Mouse (Mus musculus) MEL (cell line): ENCODE data around the gene Fbp1. TPM values are rescaled to one million over a fixed set of nuclear protein-coding genes. Genes with fewer than 3 reads are reported as not detected.

ENCODE experiments used
- DNase-seq: peaks from one replicate; pipeline ENCODE4 v3.0.0; 2011; ENCODE audit warnings: low read depth, low spot score
- H3K27ac ChIP-seq: 2 replicates; pipeline ENCODE4 v1.5.1; 2012; ENCODE audit warnings: low read depth, mild to moderate bottlenecking, control low read depth, low read length, moderate library complexity; ENCODE audit not compliant: control insufficient read depth
- H3K27me3 ChIP-seq, 2 experiments: fragments of 150-350 bp in 1 of 2; sonication (generic) in 1 of 2; 2 replicates each; pipeline ENCODE4 v1.6.1; 2012; ENCODE audit warnings: low read length in 2 of 2, mild to moderate bottlenecking in 2 of 2, improper control_type of control experiment in 1 of 2, moderate library complexity in 1 of 2; ENCODE audit not compliant: insufficient read depth in 2 of 2, control insufficient read depth in 1 of 2
- H3K36me3 ChIP-seq, 2 experiments: 2 replicates each; pipeline ENCODE4 v1.6.1; 2012 to 2014; ENCODE audit warnings: low read length in 2 of 2, improper control_type of control experiment in 1 of 2, inconsistent platforms in 1 of 2, mild to moderate bottlenecking in 1 of 2; ENCODE audit not compliant: insufficient read depth in 2 of 2, control insufficient read depth in 1 of 2
- H3K4me1 ChIP-seq, 2 experiments: fragments of 150-350 bp in 1 of 2; sonication (generic) in 1 of 2; 2 replicates each; pipeline ENCODE4 v1.6.1; 2012; ENCODE audit warnings: low read length in 2 of 2, improper control_type of control experiment in 1 of 2, mild to moderate bottlenecking in 1 of 2; ENCODE audit not compliant: insufficient read depth in 2 of 2, control insufficient read depth in 1 of 2
- H3K4me3 ChIP-seq, 2 experiments: fragments of 150-350 bp in 1 of 2; sonication (generic) in 1 of 2; 2 replicates each; pipeline ENCODE4 v1.5.1; 2012; ENCODE audit warnings: low read depth in 2 of 2, low read length in 2 of 2, mild to moderate bottlenecking in 2 of 2, moderate library complexity in 2 of 2, control low read depth in 1 of 2, improper control_type of control experiment in 1 of 2; ENCODE audit not compliant: control insufficient read depth in 1 of 2, insufficient read depth in 1 of 2
- H3K79me2 ChIP-seq: 2 replicates; pipeline ENCODE4 v1.6.1; 2012; ENCODE audit warnings: mild to moderate bottlenecking, low read length, moderate library complexity; ENCODE audit not compliant: control insufficient read depth, poor library complexity, insufficient read depth
- H3K9ac ChIP-seq: 2 replicates; pipeline ENCODE4 v1.6.1; 2012; ENCODE audit warnings: low read depth, mild to moderate bottlenecking, control low read depth, low read length, moderate library complexity; ENCODE audit not compliant: control insufficient read depth, poor library complexity, severe bottlenecking
- H3K9me3 ChIP-seq: fragments of 150-350 bp; sonication (generic); replicated peaks from 2 replicates; pipeline ENCODE4 v1.6.1; 2012; ENCODE audit warnings: mild to moderate bottlenecking, low read length, improper control_type of control experiment, moderate library complexity; ENCODE audit not compliant: insufficient read depth
- BHLHE40 ChIP-seq: IDR thresholded peaks from 2 replicates; pipeline ENCODE4 v1.6.1; 2012; ENCODE audit warnings: low read depth, mild to moderate bottlenecking, inconsistent platforms, low read length, improper control_type of control experiment, borderline replicate concordance
- CHD2 ChIP-seq: IDR thresholded peaks from 2 replicates; pipeline ENCODE4 v1.6.1; 2011; ENCODE audit warnings: low read length, improper control_type of control experiment
- EP300 ChIP-seq, 2 experiments: IDR thresholded peaks; 2 replicates each; pipeline ENCODE4 v1.6.1; 2011; ENCODE audit warnings: improper control_type of control experiment in 2 of 2, low read length in 2 of 2, low read depth in 1 of 2, mild to moderate bottlenecking in 1 of 2
- GABPA ChIP-seq: IDR thresholded peaks from 2 replicates; pipeline ENCODE4 v1.6.1; 2012; ENCODE audit warnings: low read depth, mild to moderate bottlenecking, inconsistent platforms, low read length, improper control_type of control experiment, moderate library complexity
- HCFC1 ChIP-seq: IDR thresholded peaks from 2 replicates; pipeline ENCODE4 v1.6.1; 2012; ENCODE audit warnings: low read depth, mild to moderate bottlenecking, inconsistent platforms, low read length, improper control_type of control experiment, moderate library complexity
- MAZ ChIP-seq: IDR thresholded peaks from 2 replicates; pipeline ENCODE4 v1.6.1; 2012; ENCODE audit warnings: low read depth, mild to moderate bottlenecking, inconsistent platforms, low read length, improper control_type of control experiment
- MEF2A ChIP-seq: IDR thresholded peaks from 2 replicates; pipeline ENCODE4 v1.6.1; 2014; ENCODE audit warnings: low read depth, mild to moderate bottlenecking, inconsistent platforms, low read length, improper control_type of control experiment; ENCODE audit not compliant: poor library complexity, insufficient replicate concordance, severe bottlenecking; ENCODE audit errors: extremely low read depth
- MYB ChIP-seq: IDR thresholded peaks from 2 replicates; pipeline ENCODE4 v1.6.1; 2011; ENCODE audit warnings: mild to moderate bottlenecking, low read depth, low read length, improper control_type of control experiment
- MYC ChIP-seq: IDR thresholded peaks from 2 replicates; pipeline ENCODE4 v1.6.1; 2011; ENCODE audit warnings: low read depth, mild to moderate bottlenecking, low read length, improper control_type of control experiment, moderate library complexity
- NELFE ChIP-seq: IDR thresholded peaks from 2 replicates; pipeline ENCODE4 v1.6.1; 2011; ENCODE audit warnings: low read depth, low read length, improper control_type of control experiment
- NRF1 ChIP-seq: IDR thresholded peaks from 2 replicates; pipeline ENCODE4 v1.6.1; 2014; ENCODE audit warnings: low read depth, mild to moderate bottlenecking, inconsistent platforms, low read length, improper control_type of control experiment, moderate library complexity; ENCODE audit not compliant: poor library complexity, insufficient read depth, severe bottlenecking
- TAL1 ChIP-seq: IDR thresholded peaks from 2 replicates; pipeline ENCODE4 v1.6.1; 2012; ENCODE audit warnings: mild to moderate bottlenecking, inconsistent platforms, low read length, moderate library complexity, mixed read lengths
- TBP ChIP-seq: IDR thresholded peaks from 2 replicates; pipeline ENCODE4 v1.8.0; 2011; ENCODE audit warnings: low read depth, low read length, improper control_type of control experiment
- UBTF ChIP-seq: IDR thresholded peaks from 2 replicates; pipeline ENCODE4 v1.6.1; 2012; ENCODE audit warnings: low read depth, mild to moderate bottlenecking, inconsistent platforms, low read length, improper control_type of control experiment, moderate library complexity, borderline replicate concordance; ENCODE audit not compliant: insufficient read depth
- USF2 ChIP-seq, 2 experiments: IDR thresholded peaks; 2 replicates each; pipeline ENCODE4 v1.6.1; 2011 to 2012; ENCODE audit warnings: improper control_type of control experiment in 2 of 2, low read length in 2 of 2, borderline replicate concordance in 1 of 2, inconsistent platforms in 1 of 2, low read depth in 1 of 2, mild to moderate bottlenecking in 1 of 2; ENCODE audit not compliant: insufficient read depth in 1 of 2
- ZKSCAN1 ChIP-seq: IDR thresholded peaks from 2 replicates; pipeline ENCODE4 v1.6.1; 2012; ENCODE audit warnings: low read depth, mild to moderate bottlenecking, inconsistent platforms, low read length, improper control_type of control experiment, moderate library complexity
- ZMIZ1 ChIP-seq: IDR thresholded peaks from 2 replicates; pipeline ENCODE4 v1.6.1; 2012; ENCODE audit warnings: low read depth, mild to moderate bottlenecking, inconsistent platforms, low read length, improper control_type of control experiment, moderate library complexity
- ZNF384 ChIP-seq: IDR thresholded peaks from 2 replicates; pipeline ENCODE4 v1.6.1; 2012; ENCODE audit warnings: low read depth, mild to moderate bottlenecking, inconsistent platforms, low read length, improper control_type of control experiment
- polyA plus RNA-seq, 2 experiments: library from polyadenylated mRNA; stranded (reverse) in 1 of 2; unstranded in 1 of 2; fragments of >175 nt in 1 of 2; fragments of >200 nt in 1 of 2; gene quantifications; 2 replicates each; pipeline versions ENCODE4 v1.2.1 to v1.2.4; 2012; ENCODE audit warnings: low replicate concordance in 2 of 2, low read depth in 1 of 2; ENCODE audit not compliant: insufficient read length in 2 of 2, insufficient read depth in 1 of 2, missing spikeins in 1 of 2
- total RNA-seq: library from RNA; depleted of rRNA; stranded (reverse); fragments of 300-350 nt; gene quantifications from 2 replicates; pipeline ENCODE4 v1.2.3, GENCODE M21; 2012

The Fbp1 gene
- total and polyA plus RNA-seq, 3 experiments, result not detected

DNA sequence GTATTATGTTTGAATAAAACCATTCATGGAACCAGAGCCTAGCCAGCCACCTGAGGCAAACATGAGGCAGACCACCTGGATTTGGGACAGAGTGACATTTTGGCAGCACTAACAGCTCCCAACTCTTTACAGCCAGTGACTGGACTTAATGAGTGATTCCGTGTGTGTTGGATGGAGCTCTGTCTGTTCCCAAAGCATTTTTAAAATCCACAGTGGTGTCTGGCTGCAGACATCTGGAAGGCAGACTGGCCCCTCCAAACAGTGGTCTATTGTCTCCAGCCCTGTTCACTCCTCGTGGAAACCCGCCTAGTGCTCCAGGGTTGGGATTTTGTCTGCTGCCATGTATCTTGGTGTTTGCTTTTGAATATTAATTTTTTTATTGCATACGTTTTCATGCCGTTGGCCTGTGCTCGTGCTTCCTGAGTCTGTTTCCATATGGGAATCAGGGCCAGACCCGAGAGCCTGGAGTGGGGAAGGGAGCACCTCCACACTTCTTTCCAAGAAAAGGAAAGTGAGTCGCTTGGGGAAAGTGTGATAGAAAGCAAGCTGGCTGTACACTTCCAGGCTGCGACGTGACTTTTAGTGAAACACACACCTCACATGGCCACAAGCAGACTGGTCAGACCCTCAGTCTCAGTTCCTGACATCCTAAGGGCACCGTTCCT, 22.3 kb downstream of the Fbp1 start:
- H3K27me3 ChIP-seq, result no peaks in the 10 kb centered on the region
- H3K36me3 ChIP-seq, result no peaks in the 10 kb centered on the region
- no peaks in the 10 kb centered on the region for H3K9me3 ChIP-seq
- no peaks in the 10 kb centered on the region for H3K4me1 ChIP-seq
- no peak overlapping the region for H3K4me3 ChIP-seq
- no peak overlapping the region for H3K9ac ChIP-seq
- TF ChIP-seq NRF1 (no peak), MYB (no peak), ZMIZ1 (no peak), MAZ (no peak), USF2 (IDR thresholded peaks at IDR 0.05; ENCODE audit: borderline replicate concordance in 1 of 2, insufficient read depth in 1 of 2, low read depth in 1 of 2, low read length in 2 of 2) (no peak), GABPA (no peak), NELFE (no peak), HCFC1 (no peak), BHLHE40 (no peak)
- H3K79me2 ChIP-seq, result no peaks in the 10 kb centered on the region
- H3K27ac ChIP-seq, result no peak overlapping the region
- DNase-seq, result no peak

- no peak overlapping the region for H3K27ac ChIP-seq
- no peak overlapping the region for H3K9ac ChIP-seq
- H3K4me1 ChIP-seq, result peaks cover under 1 to 3% of the 10 kb centered on the region in 2 experiments; a peak in 2 of 4 replicates
- TF ChIP-seq EP300 (IDR thresholded peaks at IDR 0.05; ENCODE audit: low read depth in 1 of 2, low read length in 2 of 2) (no peak), TBP (no peak), CHD2 (no peak), ZKSCAN1 (no peak)
- no peaks in the 10 kb centered on the region for H3K9me3 ChIP-seq
- no peak overlapping the region for H3K4me3 ChIP-seq
- H3K27me3 ChIP-seq, result no peaks in the 10 kb centered on the region
- H3K36me3 ChIP-seq, result peaks cover 0 to 7% of the 10 kb centered on the region in 2 experiments; a peak in 2 of 4 replicates
- H3K79me2 ChIP-seq, result no peaks in the 10 kb centered on the region
- DNase-seq, result no peak
Measured at GRCm38 (mm10) chr13:62863771-62864170, 24.3 kb downstream of the Fbp1 start.

DNA sequence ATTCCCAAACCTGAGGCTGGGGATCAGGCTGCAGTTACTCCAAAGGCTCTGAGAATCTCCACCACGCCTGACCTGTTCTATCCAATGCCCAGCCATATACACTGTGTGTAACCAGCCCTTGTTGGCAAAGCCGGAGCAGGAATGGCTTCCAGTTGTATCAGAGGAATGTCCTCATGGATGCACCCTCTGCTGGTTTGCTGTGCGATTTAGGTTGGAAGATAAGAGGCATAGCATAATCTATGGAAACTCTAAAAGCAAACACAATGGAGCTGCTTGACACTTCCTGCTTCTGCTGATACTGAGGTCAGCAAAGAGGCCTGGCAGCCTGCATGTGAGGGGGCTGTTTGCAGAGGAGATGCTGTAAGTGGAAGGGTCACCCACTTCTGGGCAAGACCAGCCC, 25.2 kb downstream of the Fbp1 start:
- TF ChIP-seq MYC (no peak), MEF2A (no peak), TAL1 (no peak), ZNF384 (no peak), UBTF (no peak), NRF1 (no peak)

More for the DNA sequence above, 25.2 kb downstream of the Fbp1 start:
- H3K79me2 ChIP-seq, result no peaks in the 10 kb centered on the region
- no peak overlapping the region for H3K27ac ChIP-seq
- no peaks in the 10 kb centered on the region for H3K9me3 ChIP-seq
- peaks cover 0 to 15% of the 10 kb centered on the region in 2 experiments; a peak in 2 of 4 replicates for H3K36me3 ChIP-seq
- no peak overlapping the region for H3K4me3 ChIP-seq
- DNase-seq, result no peak
- peaks cover 2 to 10% of the 10 kb centered on the region in 2 experiments; a peak in 3 of 4 replicates for H3K4me1 ChIP-seq
- no peak overlapping the region for H3K9ac ChIP-seq
- no peaks in the 10 kb centered on the region for H3K27me3 ChIP-seq
